Mouse (Mus musculus): ENCODE results near the gene Homer1.

Homer1 gene

GRCm38 (mm10) chr13:93401947-93402346 is 102.5 kb downstream of the Homer1 start:
- DNase-seq (ENCODE audit: low spot score), result no peak

- no peak for DNase-seq (ENCODE audit: low spot score)
These were observed 107.4 kb downstream of the Homer1 start for GRCm38 (mm10) chr13:93406855-93407254.

GRCm38 (mm10) chr13:93410343-93410742 is 110.9 kb downstream of the Homer1 start:
- no peak for DNase-seq (ENCODE audit: low spot score)

GRCm38 (mm10) chr13:93415055-93415454 is 115.6 kb downstream of the Homer1 start:
- no peak for DNase-seq (ENCODE audit: low spot score)

GRCm38 (mm10) chr13:93418292-93418691 is 118.9 kb downstream of the Homer1 start:
- DNase-seq (ENCODE audit: low spot score), result no peak

GRCm38 (mm10) chr13:93419779-93420178 is 120.3 kb downstream of the Homer1 start:
- DNase-seq (ENCODE audit: low spot score), result no peak

GRCm38 (mm10) chr13:93423224-93423623 is 123.8 kb downstream of the Homer1 start:
- no peak for DNase-seq (ENCODE audit: low spot score)

- DNase-seq (ENCODE audit: low spot score), result no peak
These were observed 128.8 kb downstream of the Homer1 start for GRCm38 (mm10) chr13:93427920-93428876.

GRCm38 (mm10) chr13:93429205-93429604 is 129.8 kb downstream of the Homer1 start:
- no peak for DNase-seq (ENCODE audit: low spot score)

- no peak for DNase-seq (ENCODE audit: low spot score)
These were observed 140.7 kb downstream of the Homer1 start for GRCm38 (mm10) chr13:93440167-93440566.

GRCm38 (mm10) chr13:93453275-93453674 is 153.8 kb downstream of the Homer1 start:
- no peak for DNase-seq (ENCODE audit: low spot score)
